Mouse (Mus musculus) E14TG2a.4 (cell line): ENCODE data around the gene Stambpl1.

Experiments
- CTCF ChIP-seq: conservative IDR thresholded peaks from 2 replicates; pipeline ENCODE4 v1.5.1; 2014; ENCODE audit warnings: low read length
- NANOG ChIP-seq: IDR thresholded peaks from 2 replicates; pipeline ENCODE4 v1.6.1; 2014; ENCODE audit warnings: borderline replicate concordance, low read length, mixed read lengths
- POU5F1 ChIP-seq: IDR thresholded peaks from 2 replicates; pipeline ENCODE4 v1.6.1; 2014; ENCODE audit warnings: low read length, borderline replicate concordance

GRCm38 (mm10) chr19:34256149-34256548 lies 64.1 kb downstream of the Stambpl1 start:
- TF ChIP-seq NANOG = no peak
- no peak for TF ChIP-seq CTCF
- no peak for TF ChIP-seq POU5F1
